Mouse (Mus musculus) neural tube, embryonic 13.5 days (tissue): ENCODE measurements around the gene Ccni. TPM values are rescaled to one million over a fixed set of nuclear protein-coding genes. Genes with fewer than 3 reads are reported as not detected.

Experiments
- ATAC-seq: fragments of 200-750 bp; cut with Nextera tagmentation; 2 replicates; pipeline ENCODE4 v1.8.0; 2017; ENCODE audit warnings: low read depth, mild to moderate bottlenecking, moderate TSS enrichment, moderate library complexity
- H3K27ac ChIP-seq: fragments of 300-500 bp; sonication (generic); replicated peaks from 2 replicates; pipeline ENCODE4 v1.5.1; 2015; ENCODE audit warnings: moderate library complexity, mild to moderate bottlenecking, inconsistent platforms
- H3K27me3 ChIP-seq: fragments of 300-500 bp; sonication (generic); 2 replicates; pipeline ENCODE4 v1.6.1; 2015; ENCODE audit warnings: mild to moderate bottlenecking, inconsistent platforms
- H3K36me3 ChIP-seq: fragments of 300-500 bp; sonication (generic); 2 replicates; pipeline ENCODE4 v1.6.1; 2015; ENCODE audit warnings: mild to moderate bottlenecking, inconsistent platforms
- H3K4me1 ChIP-seq: fragments of 300-500 bp; sonication (generic); replicated peaks from 2 replicates; pipeline ENCODE4 v1.6.1; 2015; ENCODE audit warnings: inconsistent platforms
- H3K4me2 ChIP-seq: fragments of 300-500 bp; sonication (generic); 2 replicates; pipeline ENCODE4 v1.6.1; 2015; ENCODE audit warnings: inconsistent platforms, mild to moderate bottlenecking, moderate library complexity
- H3K4me3 ChIP-seq: fragments of 300-500 bp; sonication (generic); 2 replicates; pipeline ENCODE4 v1.5.1; 2015; ENCODE audit warnings: mild to moderate bottlenecking, inconsistent platforms
- H3K9ac ChIP-seq: fragments of 300-500 bp; sonication (generic); 2 replicates; pipeline ENCODE4 v1.6.1; 2015; ENCODE audit warnings: moderate library complexity, mild to moderate bottlenecking, inconsistent platforms
- H3K9me3 ChIP-seq: fragments of 300-500 bp; sonication (generic); 2 replicates; pipeline ENCODE4 v1.6.1; 2016; ENCODE audit warnings: inconsistent platforms
- WGBS: fragments of 180-500 bp; shearing (Covaris S2); methylation state at CpG from one replicate; pipeline ENCODE4 v1.1.7; 2015; 5-methylcytosine and 5-hydroxymethylcytosine counted together
- polyA plus RNA-seq: library from polyadenylated mRNA; unstranded; fragments of >200 nt; fragmentation: Nextera tagmentation; extraction: Ambion mirVana; gene quantifications from 2 replicates; pipeline ENCODE4 v1.2.1, GENCODE M21; 2015

The Ccni gene
- polyA plus RNA-seq, 1 experiment from 2014 or later: 140 TPM

DNA sequence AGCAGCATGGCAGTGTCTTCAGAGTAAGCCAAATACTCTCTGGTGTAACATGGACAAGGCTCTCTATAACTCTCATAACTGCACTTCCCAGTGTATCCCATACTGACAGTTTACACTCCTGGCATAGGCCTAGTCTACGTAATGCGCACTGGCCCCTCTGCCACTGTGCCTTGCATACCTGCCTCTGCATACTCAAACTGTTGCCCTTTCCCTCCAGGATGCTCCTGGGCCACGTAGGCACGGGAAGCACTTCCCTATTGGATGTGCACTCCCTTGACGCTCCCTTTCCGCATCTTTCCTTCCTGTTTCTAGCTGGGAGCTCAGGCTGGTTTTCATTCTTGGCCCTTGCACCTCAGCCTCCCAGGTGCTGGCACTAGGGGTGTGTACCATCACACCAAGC is 21.7 kb downstream of the Ccni start:
- Histone ChIP-seq H3K9me3 (no peaks in the 10 kb centered on the region), H3K27me3 (no peaks in the 10 kb centered on the region), H3K4me2 (no peak overlapping the region), H3K4me3 (no peak overlapping the region), H3K27ac (no peak overlapping the region), H3K36me3 (peaks cover 69% of the 10 kb centered on the region), H3K9ac (no peak overlapping the region), H3K4me1 (no peaks in the 10 kb centered on the region)
- no peak for ATAC-seq
- whole genome bisulfite sequencing: 93% methylated on average over 6 of the region's 6 CpGs

DNA sequence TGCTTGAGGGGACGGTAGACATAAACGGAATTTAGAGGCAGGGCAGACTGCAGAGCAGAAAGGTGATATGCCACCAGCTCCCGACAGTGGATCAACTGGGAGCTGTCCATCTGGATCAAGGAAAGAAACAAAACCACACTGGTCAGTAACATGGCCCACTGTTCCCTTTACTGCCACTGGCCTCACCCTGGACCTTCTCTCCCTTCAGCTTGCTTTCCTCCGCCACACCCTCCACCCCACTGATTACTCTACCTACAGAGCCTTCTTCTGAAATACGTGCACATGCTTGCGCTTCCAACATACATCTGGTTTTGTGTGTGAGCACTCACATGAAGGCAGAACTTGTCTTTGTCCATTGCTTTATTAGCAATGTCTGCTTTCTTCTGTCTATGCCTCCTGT is 23.0 kb downstream of the Ccni start:
- Histone ChIP-seq H3K4me3 (no peak overlapping the region), H3K9me3 (no peaks in the 10 kb centered on the region), H3K4me2 (no peak overlapping the region), H3K36me3 (peaks cover 71% of the 10 kb centered on the region), H3K27ac (no peak overlapping the region), H3K27me3 (no peaks in the 10 kb centered on the region), H3K4me1 (no peaks in the 10 kb centered on the region), H3K9ac (no peak overlapping the region)
- WGBS: 85% methylated on average over 6 of the region's 6 CpGs
- no peak for ATAC-seq

DNA sequence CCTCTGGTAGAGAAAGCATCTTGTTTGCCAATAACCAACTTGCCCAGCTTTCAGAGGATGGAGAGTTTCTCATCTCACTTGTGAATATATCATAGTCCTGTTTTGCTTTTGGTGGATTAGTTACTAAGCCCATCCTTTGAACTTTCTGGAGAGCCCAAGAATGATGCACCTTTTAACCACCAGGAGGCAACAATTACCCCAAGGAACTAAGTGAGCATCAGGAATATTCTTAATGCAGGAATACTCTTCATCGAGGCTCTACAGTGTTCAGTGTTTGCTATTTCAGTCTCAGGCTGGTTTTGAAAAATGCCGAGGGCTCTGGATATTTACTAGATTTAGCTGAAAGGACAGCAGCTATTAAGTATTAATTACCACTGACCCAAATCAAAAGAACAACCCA is 26.0 kb downstream of the Ccni start:
- H3K9ac ChIP-seq: no peak overlapping the region
- H3K4me2 ChIP-seq: no peak overlapping the region
- 75% methylated on average over 2 of the region's 2 CpGs for WGBS
- H3K4me1 ChIP-seq: no peaks in the 10 kb centered on the region
- no peak overlapping the region for H3K4me3 ChIP-seq
- H3K36me3 ChIP-seq: peaks cover 71% of the 10 kb centered on the region
- no peak for ATAC-seq
- H3K27me3 ChIP-seq: no peaks in the 10 kb centered on the region
- no peak overlapping the region for H3K27ac ChIP-seq
- no peaks in the 10 kb centered on the region for H3K9me3 ChIP-seq

GRCm38 (mm10) chr5:93178616-93179015 is 27.7 kb downstream of the Ccni start:
- peaks cover 76% of the 10 kb centered on the region for H3K36me3 ChIP-seq
- 87% methylated on average over 6 of the region's 6 CpGs for WGBS
- H3K9me3 ChIP-seq: no peaks in the 10 kb centered on the region
- no peak overlapping the region for H3K4me2 ChIP-seq
- ATAC-seq: no peak
- no peaks in the 10 kb centered on the region for H3K4me1 ChIP-seq
- no peak overlapping the region for H3K27ac ChIP-seq
- no peaks in the 10 kb centered on the region for H3K27me3 ChIP-seq
- no peak overlapping the region for H3K9ac ChIP-seq
- no peak overlapping the region for H3K4me3 ChIP-seq

DNA sequence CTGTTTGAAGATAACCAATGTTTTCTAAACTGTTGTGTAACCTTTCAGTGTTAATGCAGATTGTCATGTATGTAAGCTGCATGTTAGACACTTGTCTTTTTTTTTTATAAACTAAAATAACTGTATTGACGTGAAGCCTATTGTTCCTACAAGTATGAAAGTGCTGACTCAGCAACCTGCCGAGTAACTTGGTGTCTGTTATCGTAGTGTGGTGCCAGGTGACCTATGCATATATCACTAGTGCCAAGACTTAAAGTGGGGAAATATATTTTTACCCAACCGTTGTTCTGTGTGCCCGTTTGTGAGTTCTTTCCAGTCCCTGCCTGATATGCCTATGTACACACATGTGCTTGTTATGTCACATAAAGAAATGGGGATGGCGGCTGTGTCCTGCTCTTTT is 31.6 kb downstream of the Ccni start:
- 91% methylated on average over 6 of the region's 6 CpGs for WGBS
- peaks cover 83% of the 10 kb centered on the region for H3K36me3 ChIP-seq

DNA sequence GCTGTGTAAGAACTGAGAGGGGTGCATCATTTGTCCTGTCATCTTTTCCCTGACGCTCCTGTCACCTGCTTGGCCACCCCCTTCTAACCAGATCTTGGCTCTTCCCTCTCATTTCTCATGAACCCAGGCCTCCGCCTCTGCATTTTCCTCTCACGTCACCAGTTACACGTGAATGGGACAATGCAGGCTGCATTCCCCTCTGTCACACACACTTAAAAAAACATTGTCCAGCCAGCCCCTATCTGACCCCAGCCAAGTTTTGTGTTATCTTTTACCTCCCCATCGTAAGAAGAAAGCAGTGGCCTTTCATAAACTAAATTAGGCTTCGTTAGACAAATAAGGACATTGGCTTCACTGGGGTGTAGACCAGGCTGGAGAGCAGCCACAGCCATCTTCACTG is 33.8 kb downstream of the Ccni start:
- no peak overlapping the region for H3K27ac ChIP-seq
- H3K4me2 ChIP-seq: no peak overlapping the region
- peaks cover 84% of the 10 kb centered on the region for H3K36me3 ChIP-seq
- H3K27me3 ChIP-seq: no peaks in the 10 kb centered on the region
- 88% methylated on average over 6 of the region's 6 CpGs for WGBS
- no peak overlapping the region for H3K4me3 ChIP-seq
- H3K4me1 ChIP-seq: no peaks in the 10 kb centered on the region
- H3K9me3 ChIP-seq: no peaks in the 10 kb centered on the region
- no peak overlapping the region for H3K9ac ChIP-seq
- ATAC-seq: no peak

More for the DNA sequence above, 31.6 kb downstream of the Ccni start:
- Histone ChIP-seq H3K27ac (no peak overlapping the region), H3K4me3 (no peak overlapping the region), H3K4me2 (no peak overlapping the region), H3K9ac (no peak overlapping the region), H3K9me3 (no peaks in the 10 kb centered on the region), H3K4me1 (no peaks in the 10 kb centered on the region), H3K27me3 (no peaks in the 10 kb centered on the region)
- no peak for ATAC-seq

DNA sequence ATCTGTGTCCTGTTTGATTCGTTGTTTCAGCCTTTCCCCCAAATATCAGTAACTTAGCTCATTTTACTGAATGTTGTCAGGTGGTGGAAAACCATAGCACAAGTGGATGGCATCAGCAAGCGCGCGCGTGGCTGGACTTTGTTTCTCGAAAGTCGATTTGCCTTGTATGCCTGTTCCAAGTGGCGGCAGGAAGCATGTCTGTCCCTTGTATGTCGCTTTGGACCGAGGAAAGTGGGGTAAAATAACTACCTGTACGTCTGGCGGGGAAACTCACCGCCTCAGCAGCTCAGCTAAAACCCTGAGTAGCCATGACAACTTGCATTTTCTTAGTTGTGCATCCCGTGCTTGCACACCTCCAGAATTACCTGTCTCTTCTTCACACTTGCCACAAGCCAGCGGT is 34.9 kb downstream of the Ccni start:
- WGBS: 96% methylated on average over 15 of the region's 15 CpGs
- H3K36me3 ChIP-seq: peaks cover 87% of the 10 kb centered on the region
- H3K27me3 ChIP-seq: no peaks in the 10 kb centered on the region
- H3K27ac ChIP-seq: no peak overlapping the region
- H3K9ac ChIP-seq: no peak overlapping the region
- H3K9me3 ChIP-seq: no peaks in the 10 kb centered on the region
- no peak overlapping the region for H3K4me3 ChIP-seq
- no peak overlapping the region for H3K4me2 ChIP-seq
- no peaks in the 10 kb centered on the region for H3K4me1 ChIP-seq
- no peak for ATAC-seq

DNA sequence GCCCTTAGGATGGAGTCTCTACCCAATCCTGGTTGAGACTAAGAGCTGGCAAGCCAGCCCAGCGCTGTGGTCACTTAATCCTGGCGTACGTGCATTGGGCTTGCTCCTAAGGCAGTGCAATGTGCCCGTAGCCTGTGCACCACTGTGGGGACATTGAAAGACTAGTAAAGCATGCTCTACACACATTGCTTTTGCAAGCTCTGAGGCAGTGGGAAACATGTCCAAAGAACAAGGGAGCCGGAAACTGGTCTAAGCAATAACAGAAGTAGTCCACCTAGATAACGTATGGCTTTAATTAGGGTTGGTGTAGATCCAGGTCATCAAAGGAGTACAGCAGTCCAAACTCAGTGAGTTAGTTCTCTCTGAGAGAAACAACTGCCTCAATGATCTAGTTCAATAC is 37.6 kb downstream of the Ccni start:
- Histone ChIP-seq H3K4me3 (no peak overlapping the region), H3K9ac (no peak overlapping the region), H3K27me3 (no peaks in the 10 kb centered on the region), H3K4me2 (no peak overlapping the region), H3K9me3 (no peaks in the 10 kb centered on the region), H3K4me1 (no peaks in the 10 kb centered on the region), H3K27ac (no peak overlapping the region), H3K36me3 (peaks cover 85% of the 10 kb centered on the region)
- ATAC-seq: no peak
- 94% methylated on average over 6 of the region's 6 CpGs for WGBS

DNA sequence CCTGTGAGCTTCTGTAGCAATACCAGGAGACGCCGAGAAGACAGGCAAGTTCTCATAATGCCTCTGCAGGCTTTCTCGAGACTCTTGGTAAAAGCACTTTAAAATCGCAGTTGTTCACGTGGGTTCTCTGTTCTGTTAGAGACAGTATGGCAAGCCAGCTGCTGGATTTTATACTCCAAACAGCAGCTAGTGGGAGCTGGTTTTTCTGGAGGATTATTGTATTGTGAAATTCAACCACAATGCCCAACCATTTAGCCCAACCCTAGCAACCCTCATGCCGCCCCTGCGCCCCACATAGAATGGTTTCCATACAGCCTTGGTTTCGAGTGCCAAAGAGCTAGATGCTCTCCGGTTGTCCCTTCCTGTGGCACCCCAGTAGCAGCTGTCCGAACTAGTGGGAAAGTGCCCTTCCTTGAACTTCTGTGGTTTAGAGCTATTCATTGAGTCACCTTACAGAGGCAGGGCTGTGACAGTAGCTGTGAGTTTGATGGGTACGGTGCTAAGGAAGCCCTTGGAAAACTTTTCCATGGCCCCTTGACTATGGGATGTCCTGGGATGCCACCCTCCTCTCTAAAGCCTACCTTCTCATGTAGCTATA is 38.3 kb downstream of the Ccni start:
- H3K9me3 ChIP-seq: no peaks in the 10 kb centered on the region
- peaks cover 83% of the 10 kb centered on the region for H3K36me3 ChIP-seq
- H3K4me2 ChIP-seq: no peak overlapping the region
- H3K4me3 ChIP-seq: no peak overlapping the region
- WGBS: 94% methylated on average over 11 of the region's 11 CpGs
- no peak overlapping the region for H3K9ac ChIP-seq
- H3K4me1 ChIP-seq: no peaks in the 10 kb centered on the region
- H3K27ac ChIP-seq: no peak overlapping the region
- ATAC-seq: no peak
- no peaks in the 10 kb centered on the region for H3K27me3 ChIP-seq

GRCm38 (mm10) chr5:93163541-93163940 is 42.8 kb downstream of the Ccni start:
- Histone ChIP-seq H3K27ac (no peak overlapping the region), H3K9me3 (no peaks in the 10 kb centered on the region), H3K4me3 (no peak overlapping the region), H3K36me3 (peaks cover 77% of the 10 kb centered on the region), H3K4me2 (no peak overlapping the region), H3K4me1 (no peaks in the 10 kb centered on the region), H3K27me3 (no peaks in the 10 kb centered on the region), H3K9ac (no peak overlapping the region)
- WGBS: 92% methylated on average over 3 of the region's 3 CpGs
- peak; percentile 10; the same call in 1 of the 2 replicates for ATAC-seq

GRCm38 (mm10) chr5:93154401-93154800 is 51.9 kb downstream of the Ccni start:
- peaks cover 45% of the 10 kb centered on the region for H3K36me3 ChIP-seq
- H3K27ac ChIP-seq: no peak overlapping the region
- H3K27me3 ChIP-seq: no peaks in the 10 kb centered on the region
- ATAC-seq: no peak
- no peak overlapping the region for H3K9ac ChIP-seq
- H3K9me3 ChIP-seq: no peaks in the 10 kb centered on the region
- H3K4me1 ChIP-seq: peaks cover 25% of the 10 kb centered on the region
- H3K4me2 ChIP-seq: no peak overlapping the region
- 91% methylated on average over 11 of the region's 11 CpGs for WGBS
- no peak overlapping the region for H3K4me3 ChIP-seq

DNA sequence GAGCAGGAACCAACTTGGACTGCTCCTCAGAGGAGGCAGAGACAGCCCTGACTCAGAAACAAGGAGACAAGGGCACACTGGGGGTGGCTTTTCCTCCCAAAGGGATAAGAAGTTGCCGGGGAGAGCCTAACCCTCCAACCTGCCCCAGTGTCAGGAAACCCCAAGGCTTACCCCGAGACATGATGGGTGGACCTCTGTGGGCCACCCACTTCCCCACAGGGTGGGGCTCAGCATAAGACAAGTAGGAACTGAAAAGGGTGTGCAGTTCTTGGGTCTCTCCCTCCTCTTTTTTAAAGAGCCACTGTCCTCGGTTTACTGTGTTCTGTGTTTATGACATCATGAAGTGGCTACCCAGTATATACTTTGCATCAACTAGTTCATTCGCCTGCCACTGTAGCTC is 53.8 kb downstream of the Ccni start:
- Histone ChIP-seq H3K27ac (no peak overlapping the region), H3K4me3 (no peak overlapping the region), H3K9ac (no peak overlapping the region), H3K36me3 (peaks cover 35% of the 10 kb centered on the region), H3K4me2 (no peak overlapping the region), H3K4me1 (peaks cover 25% of the 10 kb centered on the region), H3K9me3 (no peaks in the 10 kb centered on the region), H3K27me3 (no peaks in the 10 kb centered on the region)
- ATAC-seq: no peak
- 81% methylated on average over 4 of the region's 4 CpGs for WGBS

DNA sequence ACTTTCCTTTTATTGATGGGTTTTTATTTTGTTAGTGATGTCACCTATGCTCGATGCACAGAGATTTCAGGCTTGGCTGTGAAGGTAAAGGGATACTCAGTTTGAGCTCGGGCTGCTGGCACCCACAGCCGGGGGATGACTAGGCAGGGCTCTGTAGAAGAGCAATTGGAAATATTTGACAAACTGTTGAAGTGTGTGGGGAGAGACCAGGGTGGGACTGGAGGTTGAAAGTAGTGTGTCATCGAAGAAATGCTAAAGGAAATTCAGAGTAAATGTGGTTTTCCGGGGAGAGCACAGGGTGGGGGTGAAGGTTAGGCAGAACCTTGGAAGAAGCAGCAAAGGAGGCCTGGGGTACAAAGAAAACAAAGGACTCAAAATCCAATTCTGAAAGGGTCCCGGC is 54.3 kb downstream of the Ccni start:
- Histone ChIP-seq H3K9ac (no peak overlapping the region), H3K4me2 (no peak overlapping the region), H3K4me3 (no peak overlapping the region), H3K4me1 (peaks cover 27% of the 10 kb centered on the region), H3K36me3 (peaks cover 30% of the 10 kb centered on the region), H3K27me3 (no peaks in the 10 kb centered on the region), H3K27ac (no peak overlapping the region), H3K9me3 (no peaks in the 10 kb centered on the region)
- ATAC-seq: no peak
- WGBS: 76% methylated on average over 6 of the region's 6 CpGs
